Mouse (Mus musculus) kidney, adult 2 months (tissue): ENCODE measurements around the gene Malsu1. TPM values are rescaled to one million over a fixed set of nuclear protein-coding genes. Genes with fewer than 3 reads are reported as not detected.

Experiments
- DNase-seq: peaks from one replicate; pipeline ENCODE4 v3.0.0; 2021
- H3K27ac ChIP-seq: fragments of 200-500 bp; 2 replicates; pipeline ENCODE4 v1.5.1; 2012; ENCODE audit warnings: low read depth, low read length, control low read depth, inconsistent platforms; ENCODE audit not compliant: insufficient read depth
- H3K27me3 ChIP-seq: fragments of 200-500 bp; replicated peaks from 2 replicates; pipeline ENCODE4 v1.6.1; 2012; ENCODE audit warnings: mild to moderate bottlenecking, moderate library complexity, low read length, inconsistent platforms; ENCODE audit not compliant: control insufficient read depth, insufficient read depth
- H3K36me3 ChIP-seq: fragments of 200-500 bp; 2 replicates; pipeline ENCODE4 v1.6.1; 2012; ENCODE audit warnings: mild to moderate bottlenecking, moderate library complexity, low read length, inconsistent platforms; ENCODE audit not compliant: control insufficient read depth, insufficient read depth
- H3K4me1 ChIP-seq: fragments of 200-500 bp; 2 replicates; pipeline ENCODE4 v1.6.1; 2011; ENCODE audit warnings: low read length; ENCODE audit not compliant: control insufficient read depth, insufficient read depth
- H3K4me3 ChIP-seq: fragments of 200-500 bp; 2 replicates; pipeline ENCODE4 v1.5.1; 2011; ENCODE audit warnings: mild to moderate bottlenecking, low read depth, low read length, control low read depth; ENCODE audit not compliant: insufficient read depth
- CTCF ChIP-seq: fragments of 200-500 bp; conservative IDR thresholded peaks from 2 replicates; pipeline ENCODE4 v1.5.1; 2011; ENCODE audit warnings: low read depth, mild to moderate bottlenecking, control low read depth, low read length, moderate library complexity, mixed read lengths; ENCODE audit not compliant: insufficient read depth, insufficient read length
- POLR2A ChIP-seq: fragments of 200-500 bp; IDR thresholded peaks from one replicate; pipeline ENCODE4 v1.6.1; 2011; ENCODE audit warnings: low read depth, low read length, control low read depth
- WGBS: fragments of 180-500 bp; shearing (Covaris S2); methylation state at CpG from one replicate; pipeline ENCODE4 v1.1.7; 2018; 5-methylcytosine and 5-hydroxymethylcytosine counted together
- polyA plus RNA-seq: library from polyadenylated mRNA; depleted of rRNA; stranded (reverse); fragments of >200 nt; gene quantifications from 2 replicates; pipeline ENCODE4 v1.2.3, GENCODE M21; 2012

Malsu1 gene
- polyA plus RNA-seq, 1 experiment: 22.7 TPM

DNA sequence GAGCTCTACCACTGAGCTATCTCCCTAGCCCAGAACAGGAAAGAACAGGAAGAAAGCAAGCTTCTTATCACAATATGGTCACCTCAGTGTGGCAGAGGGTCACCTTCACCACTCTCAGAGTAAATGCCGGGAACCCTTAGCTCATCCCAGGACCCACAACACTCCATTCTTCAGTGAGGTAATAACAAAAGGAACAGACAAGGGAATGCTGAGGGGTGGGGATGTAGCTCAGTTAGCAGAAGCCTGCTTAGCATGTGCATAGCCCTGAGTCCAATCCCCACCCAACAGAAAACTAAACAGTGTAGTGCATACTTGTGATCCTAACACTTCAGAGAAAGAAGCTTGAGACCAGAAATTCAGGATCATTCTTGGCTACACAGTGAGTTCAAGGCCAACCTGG is 25.5 kb downstream of the Malsu1 start:
- no peaks in the 10 kb centered on the region for H3K36me3 ChIP-seq
- no peak for DNase-seq
- peaks cover 13% of the 10 kb centered on the region for H3K4me1 ChIP-seq
- no peak overlapping the region for H3K4me3 ChIP-seq
- 84% methylated on average over 1 of the region's 1 CpGs for WGBS
- no peaks in the 10 kb centered on the region for H3K27me3 ChIP-seq
- TF ChIP-seq POLR2A: no peak
- TF ChIP-seq CTCF: no peak
- no peak overlapping the region for H3K27ac ChIP-seq

DNA sequence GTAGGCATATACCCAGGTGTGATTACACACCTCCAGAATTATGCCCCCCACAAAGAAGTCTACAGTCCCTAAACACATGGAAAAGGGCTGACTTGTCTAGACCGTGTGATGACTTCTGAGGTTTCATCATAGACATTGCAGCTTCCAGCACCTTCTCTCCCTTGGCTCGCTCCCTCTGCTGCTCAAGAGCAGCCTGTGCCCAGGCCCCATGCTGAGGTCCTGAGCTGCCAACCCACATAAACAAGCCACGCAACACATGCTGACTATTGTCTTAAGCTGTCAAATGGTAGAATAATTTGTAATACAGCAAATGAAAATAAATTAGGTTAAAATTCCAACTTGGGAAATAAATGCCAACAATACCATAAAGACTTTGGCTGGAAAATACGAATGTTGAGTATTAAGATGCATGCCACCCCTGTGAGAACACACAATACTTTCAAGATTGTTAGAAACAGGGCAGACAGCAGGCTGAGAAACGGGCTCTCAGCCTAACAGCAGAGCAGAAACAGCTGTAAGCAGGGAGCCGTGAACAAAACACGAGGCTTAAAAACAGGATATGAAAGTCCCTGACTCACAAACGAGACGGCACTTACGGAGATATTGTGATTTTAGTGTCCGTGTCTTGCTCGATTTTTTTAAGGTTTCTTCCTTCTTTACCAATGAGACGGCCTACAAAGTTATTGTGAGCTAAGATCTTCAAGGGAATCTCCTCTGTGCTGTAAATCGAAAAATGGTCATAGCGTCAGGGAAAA is 33.3 kb downstream of the Malsu1 start:
- DNase-seq: no peak
- WGBS: 87% methylated on average over 15 of the region's 15 CpGs
- Histone ChIP-seq H3K36me3 (no peaks in the 10 kb centered on the region), H3K4me3 (no peak overlapping the region), H3K27me3 (no peaks in the 10 kb centered on the region), H3K27ac (no peak overlapping the region), H3K4me1 (no peaks in the 10 kb centered on the region)
- TF ChIP-seq POLR2A: no peak
- no peak for TF ChIP-seq CTCF

DNA sequence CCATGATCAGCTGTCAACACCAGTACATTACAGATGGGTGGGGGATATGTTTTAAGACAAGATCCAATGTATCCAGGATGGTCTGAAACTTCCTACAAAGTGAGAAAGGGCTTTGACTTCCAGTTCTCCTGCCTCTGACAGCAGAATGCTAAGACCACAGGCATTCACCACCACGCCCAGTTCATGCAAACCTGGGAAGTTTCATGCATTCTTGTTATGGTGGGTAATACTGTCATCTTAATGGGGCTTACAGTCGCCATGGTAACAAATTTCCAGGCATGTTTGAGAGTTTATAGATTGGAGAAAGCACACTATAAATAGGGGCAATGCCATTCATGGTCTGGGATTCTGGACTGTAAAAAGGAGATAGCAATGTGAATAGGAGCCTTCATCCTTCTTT is 35.6 kb downstream of the Malsu1 start:
- WGBS: 96% methylated on average over 2 of the region's 2 CpGs
- H3K27ac ChIP-seq: no peak overlapping the region
- H3K27me3 ChIP-seq: no peaks in the 10 kb centered on the region
- DNase-seq: no peak
- H3K4me3 ChIP-seq: no peak overlapping the region
- H3K36me3 ChIP-seq: no peaks in the 10 kb centered on the region
- H3K4me1 ChIP-seq: no peaks in the 10 kb centered on the region
- no peak for TF ChIP-seq CTCF
- TF ChIP-seq POLR2A: no peak

DNA sequence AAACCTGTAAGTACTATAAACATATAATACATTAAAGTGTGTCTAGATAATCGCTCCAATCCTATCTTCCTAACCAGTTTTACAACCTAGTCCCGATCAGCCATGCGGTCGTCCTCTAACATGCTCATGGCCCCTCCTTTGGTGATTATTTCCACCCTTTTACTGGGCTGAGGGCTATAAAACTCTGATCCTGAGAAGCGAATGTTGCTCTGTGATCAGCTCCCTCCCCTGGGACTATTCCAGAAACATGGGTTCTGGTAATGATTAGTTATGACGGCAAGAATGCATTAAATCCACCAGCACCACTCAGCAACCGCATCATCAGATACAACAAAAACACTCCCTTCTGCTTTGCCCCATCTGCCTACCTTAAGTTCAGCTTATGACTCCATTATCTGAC is 40.3 kb downstream of the Malsu1 start:
- Histone ChIP-seq H3K4me1 (no peaks in the 10 kb centered on the region), H3K36me3 (no peaks in the 10 kb centered on the region), H3K4me3 (no peak overlapping the region), H3K27ac (no peak overlapping the region), H3K27me3 (no peaks in the 10 kb centered on the region)
- TF ChIP-seq POLR2A (no peak), CTCF (no peak)
- 69% methylated on average over 7 of the region's 7 CpGs for WGBS
- no peak for DNase-seq

DNA sequence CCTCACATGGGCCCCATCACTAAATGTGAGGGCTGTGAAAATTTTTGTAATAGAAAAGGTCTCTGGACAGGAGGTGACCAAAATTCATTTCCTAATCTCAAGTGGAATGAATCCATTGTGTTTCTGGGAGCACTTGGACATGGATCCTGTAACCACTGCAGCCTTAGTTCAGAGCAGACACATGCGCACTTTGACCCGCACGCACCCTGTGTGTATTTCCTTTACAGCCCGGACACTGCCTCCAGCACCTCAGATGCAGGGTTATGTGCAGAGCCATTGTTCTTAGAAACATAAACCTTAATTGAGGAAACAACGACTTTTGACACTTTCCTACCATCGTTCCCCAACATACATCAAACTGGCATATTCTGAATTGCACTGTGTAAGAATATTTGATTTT is 40.9 kb downstream of the Malsu1 start:
- 90% methylated on average over 6 of the region's 6 CpGs for WGBS
- no peak overlapping the region for H3K27ac ChIP-seq
- H3K4me3 ChIP-seq: no peak overlapping the region
- H3K4me1 ChIP-seq: no peaks in the 10 kb centered on the region
- TF ChIP-seq POLR2A (no peak), CTCF (no peak)
- DNase-seq: no peak
- no peaks in the 10 kb centered on the region for H3K36me3 ChIP-seq
- no peaks in the 10 kb centered on the region for H3K27me3 ChIP-seq

DNA sequence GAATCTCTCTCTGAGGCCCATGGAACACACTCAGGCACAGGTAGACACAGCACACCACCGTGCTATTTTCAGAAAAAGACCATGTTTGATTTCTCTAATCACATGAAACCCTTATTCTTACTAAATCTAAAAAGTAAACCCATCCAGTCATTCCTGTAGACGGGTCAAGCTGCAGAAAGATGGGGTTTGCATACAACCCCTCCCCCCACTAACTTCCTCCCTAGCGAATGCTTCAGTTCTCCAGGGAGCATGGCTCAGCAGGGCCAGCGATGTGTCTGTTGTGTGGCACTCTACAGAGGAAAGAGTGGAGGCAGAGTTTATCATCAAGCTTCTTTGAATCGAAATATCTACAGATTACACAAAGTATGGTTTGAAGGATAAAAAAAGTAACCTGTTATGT is 42.0 kb downstream of the Malsu1 start:
- no peak for TF ChIP-seq POLR2A
- Histone ChIP-seq H3K4me3 (no peak overlapping the region), H3K36me3 (no peaks in the 10 kb centered on the region), H3K27me3 (no peaks in the 10 kb centered on the region), H3K4me1 (no peaks in the 10 kb centered on the region), H3K27ac (no peak overlapping the region)
- WGBS: 66% methylated on average over 5 of the region's 5 CpGs
- no peak for DNase-seq

DNA sequence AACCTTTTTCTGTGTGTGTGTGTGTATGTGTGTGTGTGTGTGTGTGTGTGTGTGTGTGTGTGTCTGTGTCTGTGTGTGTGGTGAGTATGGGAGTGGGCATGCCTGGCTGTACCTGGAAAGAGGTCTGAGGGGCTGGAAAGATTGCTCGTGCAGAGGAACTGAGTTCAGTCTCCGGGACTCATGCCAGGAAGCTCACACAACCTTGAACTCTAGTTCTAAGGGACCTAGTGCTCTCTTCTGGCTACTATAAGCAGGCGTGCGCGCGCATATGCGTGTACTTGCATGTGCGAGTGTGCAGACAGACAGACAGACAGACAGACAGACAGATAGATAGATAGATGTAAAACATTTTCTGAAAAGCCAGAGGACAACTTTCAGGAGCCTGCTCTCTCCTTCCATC is 42.6 kb downstream of the Malsu1 start:
- WGBS: 82% methylated on average over 8 of the region's 8 CpGs
- TF ChIP-seq CTCF (no peak), POLR2A (no peak)
- H3K27me3 ChIP-seq: no peaks in the 10 kb centered on the region
- DNase-seq: no peak
- H3K27ac ChIP-seq: no peak overlapping the region
- H3K4me3 ChIP-seq: no peak overlapping the region
- H3K4me1 ChIP-seq: no peaks in the 10 kb centered on the region
- no peaks in the 10 kb centered on the region for H3K36me3 ChIP-seq

DNA sequence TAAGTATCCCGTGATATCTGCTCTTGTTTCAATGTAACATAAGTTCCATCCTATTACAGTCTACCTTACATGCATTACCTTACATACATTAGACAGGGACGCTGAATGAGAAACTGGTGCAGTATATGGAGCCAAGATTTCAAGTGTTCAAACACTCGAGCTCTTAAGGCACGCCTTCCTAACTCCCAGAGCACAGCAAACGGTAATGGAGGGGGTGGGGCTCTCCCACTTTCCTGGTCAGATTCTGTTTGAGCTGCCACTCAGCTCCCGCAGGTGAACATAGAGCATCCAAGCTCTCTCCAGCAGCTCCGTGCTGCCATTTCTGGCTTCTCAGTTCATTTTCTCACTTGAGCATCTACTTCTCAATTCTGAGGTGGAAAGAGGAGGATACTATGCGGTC is 44.9 kb downstream of the Malsu1 start:
- no peaks in the 10 kb centered on the region for H3K4me1 ChIP-seq
- TF ChIP-seq POLR2A: no peak
- TF ChIP-seq CTCF: no peak
- DNase-seq: no peak
- no peaks in the 10 kb centered on the region for H3K36me3 ChIP-seq
- no peaks in the 10 kb centered on the region for H3K27me3 ChIP-seq
- no peak overlapping the region for H3K27ac ChIP-seq
- WGBS: 85% methylated on average over 8 of the region's 8 CpGs
- no peak overlapping the region for H3K4me3 ChIP-seq
